Mouse (Mus musculus) layer of hippocampus, adult 11-12 months (tissue): ENCODE data around the gene Corin.

Source experiments
- DNase-seq: peaks from one replicate; pipeline ENCODE4 v3.0.0; 2022; ENCODE audit warnings: low spot score

Gene Corin

GRCm38 (mm10) chr5:72503531-72504523 lies at the start of gene Corin:
Gene Corin, minus strand, starts transcription at chr5:72504473.
- no peak for DNase-seq

- DNase-seq: no peak
Observed at GRCm38 (mm10) chr5:72551209-72551608, 46.9 kb upstream of the Corin start.

- no peak for DNase-seq
Observed at GRCm38 (mm10) chr5:72528896-72529295, 24.6 kb upstream of the Corin start.

GRCm38 (mm10) chr5:72513808-72514207 lies 9.5 kb upstream of the Corin start:
- no peak for DNase-seq

- peak; percentile 27 for DNase-seq
Observed at GRCm38 (mm10) chr5:72505740-72506139, 1.5 kb upstream of the Corin start.

- DNase-seq: no peak
Observed at GRCm38 (mm10) chr5:72502778-72503177, 1.5 kb downstream of the Corin start.

- DNase-seq: no peak
Observed at GRCm38 (mm10) chr5:72501763-72502162, 2.5 kb downstream of the Corin start.

- no peak for DNase-seq
Observed at GRCm38 (mm10) chr5:72498271-72498670, 6.0 kb downstream of the Corin start.

GRCm38 (mm10) chr5:72496756-72497155 lies 7.5 kb downstream of the Corin start:
- DNase-seq: no peak

- DNase-seq: no peak
Observed at GRCm38 (mm10) chr5:72493906-72494305, 10.4 kb downstream of the Corin start.

- no peak for DNase-seq
Observed at GRCm38 (mm10) chr5:72491232-72491631, 13.0 kb downstream of the Corin start.

GRCm38 (mm10) chr5:72480456-72480855 lies 23.8 kb downstream of the Corin start:
- DNase-seq: no peak

GRCm38 (mm10) chr5:72472317-72473009 lies 31.8 kb downstream of the Corin start:
- DNase-seq: no peak

GRCm38 (mm10) chr5:72471746-72472145 lies 32.5 kb downstream of the Corin start:
- DNase-seq: peak; percentile 52

- DNase-seq: no peak
Observed at GRCm38 (mm10) chr5:72464932-72465331, 39.3 kb downstream of the Corin start.

GRCm38 (mm10) chr5:72459374-72460112 lies 44.7 kb downstream of the Corin start:
- no peak for DNase-seq

- DNase-seq: no peak
Observed at GRCm38 (mm10) chr5:72453690-72454089, 50.6 kb downstream of the Corin start.

GRCm38 (mm10) chr5:72453176-72453575 lies 51.1 kb downstream of the Corin start:
- DNase-seq: no peak

- DNase-seq: no peak
Observed at GRCm38 (mm10) chr5:72452750-72453149, 51.5 kb downstream of the Corin start.

- DNase-seq: no peak
Observed at GRCm38 (mm10) chr5:72448846-72449245, 55.4 kb downstream of the Corin start.

GRCm38 (mm10) chr5:72446104-72446503 lies 58.2 kb downstream of the Corin start:
- no peak for DNase-seq

- no peak for DNase-seq
Observed at GRCm38 (mm10) chr5:72443946-72444345, 60.3 kb downstream of the Corin start.
